Mouse (Mus musculus): Measurements from ENCODE around the gene Gjd3. TPM values are rescaled to one million over a fixed set of nuclear protein-coding genes. Genes with fewer than 3 reads are reported as not detected.
A peak's percentile ranks its signal among the peaks of the same experiment; 100 is the strongest.

Gene Gjd3
- total and polyA plus RNA-seq, 3 experiments: not detected

DNA sequence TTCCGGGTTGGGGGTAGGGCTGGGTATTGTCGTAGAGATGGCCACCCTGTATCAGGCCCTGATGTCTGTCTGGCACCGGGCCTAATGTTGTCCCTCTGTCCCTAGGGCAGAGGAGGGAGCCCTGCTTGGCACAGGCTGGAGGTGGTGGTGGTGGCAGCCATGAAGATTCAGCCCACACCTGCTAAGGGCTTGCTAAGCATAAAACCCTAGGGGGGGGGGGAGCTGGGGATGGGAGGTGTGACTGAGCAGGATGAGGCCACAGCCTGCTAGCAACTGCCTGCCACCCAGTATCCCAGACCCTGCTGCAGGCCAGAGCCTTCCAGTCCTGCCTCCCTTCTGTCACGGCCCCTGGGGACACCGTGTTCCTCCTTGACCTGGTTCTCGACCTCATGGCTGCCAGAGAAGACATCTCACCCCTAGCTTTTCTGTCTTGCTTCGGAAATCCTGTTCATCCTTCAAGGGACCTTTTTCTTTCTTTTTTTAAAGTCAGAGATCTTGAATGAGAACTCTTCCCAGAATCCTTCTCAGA lies 27.0 kb downstream of the Gjd3 start:
- peaks cover 12 to 32% of the 10 kb centered on the region in 2 experiments for H3K4me1 ChIP-seq (ENCODE audit: control insufficient read depth in 1 of 2, insufficient read depth in 2 of 2, low read length in 2 of 2)
- no peak for TF ChIP-seq MYC (IDR thresholded peaks at IDR 0.05; ENCODE audit: low read depth, low read length)
- TF ChIP-seq GATA1 (IDR thresholded peaks at IDR 0.05; ENCODE audit: low read depth, low read length): no peak
- no peak for TF ChIP-seq TBP (IDR thresholded peaks at IDR 0.05; ENCODE audit: low read depth, low read length)
- TF ChIP-seq RAD21 (IDR thresholded peaks at IDR 0.05; ENCODE audit: low read depth, low read length): no peak
- no peak for TF ChIP-seq ZC3H11A (IDR thresholded peaks at IDR 0.05; ENCODE audit: low read depth, low read length)
- no peak for TF ChIP-seq MEF2A (IDR thresholded peaks at IDR 0.05; ENCODE audit: extremely low read depth, insufficient replicate concordance, low read depth, low read length, poor library complexity, severe bottlenecking)
- no peak for TF ChIP-seq GABPA (IDR thresholded peaks at IDR 0.05; ENCODE audit: low read depth, low read length)
- no peak for TF ChIP-seq TCF12 (IDR thresholded peaks at IDR 0.05; ENCODE audit: low read depth, low read length)
- TF ChIP-seq SIN3A (IDR thresholded peaks at IDR 0.05; ENCODE audit: low read length): no peak
- no peak for DNase-seq (ENCODE audit: low read depth, low spot score)
- H3K36me3 ChIP-seq (ENCODE audit: control insufficient read depth in 1 of 2, insufficient read depth in 2 of 2, low read length in 2 of 2): peaks cover 0 to 28% of the 10 kb centered on the region in 2 experiments; a peak in 2 of 4 replicates
- H3K27ac ChIP-seq (ENCODE audit: control insufficient read depth, low read depth, low read length): no peak overlapping the region
- no peaks in the 10 kb centered on the region for H3K9me3 ChIP-seq (replicated peaks; ENCODE audit: insufficient read depth, low read length)
- H3K79me2 ChIP-seq (ENCODE audit: control insufficient read depth, insufficient read depth, low read length, poor library complexity): peaks cover 3% of the 10 kb centered on the region
- no peak overlapping the region for H3K4me3 ChIP-seq (ENCODE audit: control insufficient read depth in 1 of 2, insufficient read depth in 1 of 2, low read depth in 2 of 2, low read length in 2 of 2)
- H3K27me3 ChIP-seq (ENCODE audit: control insufficient read depth in 1 of 2, insufficient read depth in 2 of 2, low read length in 2 of 2): no peaks in the 10 kb centered on the region
- no peak overlapping the region for H3K9ac ChIP-seq (ENCODE audit: control insufficient read depth, low read depth, low read length, poor library complexity, severe bottlenecking)

DNA sequence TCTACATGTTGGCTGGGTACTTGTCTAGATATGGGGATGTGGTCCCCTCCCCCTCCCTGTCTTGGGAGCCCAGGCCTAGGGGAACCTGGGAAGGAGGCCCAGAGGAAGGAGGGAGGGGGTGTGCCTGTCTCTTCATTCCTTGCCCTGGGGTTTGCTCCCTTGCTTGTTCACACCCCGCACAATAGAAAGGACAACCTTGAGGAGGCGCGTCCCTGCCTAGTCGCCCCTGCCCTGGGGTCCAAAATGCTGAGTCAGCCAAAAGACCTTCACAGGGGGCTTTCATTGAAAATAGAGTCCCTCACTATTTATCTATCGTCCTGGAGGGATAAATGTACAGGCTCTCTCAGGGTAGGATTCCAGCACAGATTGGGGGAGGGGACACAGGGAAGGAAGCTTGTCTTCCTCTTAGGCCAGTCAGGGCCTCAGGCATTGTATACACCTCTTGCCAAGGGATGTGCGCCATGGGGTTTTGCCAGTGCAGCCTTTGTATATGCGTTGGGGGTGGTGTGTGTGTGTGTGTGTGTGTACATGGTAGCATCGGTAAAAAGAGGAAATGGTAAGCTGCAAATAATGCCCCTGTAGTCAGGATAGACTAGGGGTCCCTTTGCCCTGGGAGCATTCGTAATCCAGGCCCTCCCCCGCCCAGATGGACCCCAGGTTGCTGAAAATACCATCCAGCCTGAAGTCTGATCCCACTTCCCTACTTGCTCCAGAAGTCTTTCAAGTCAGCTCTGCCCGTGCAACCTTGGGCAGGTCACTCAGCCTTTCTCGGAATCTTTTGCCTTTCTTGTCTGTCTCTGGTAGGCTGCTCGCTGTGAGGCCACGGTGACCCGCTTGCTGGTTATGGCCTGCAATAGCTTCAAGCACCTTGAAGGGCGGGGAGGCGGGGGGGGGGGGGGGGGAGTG lies 27.8 kb downstream of the Gjd3 start:
- Histone ChIP-seq H3K4me3 (ENCODE audit: control insufficient read depth in 1 of 2, insufficient read depth in 1 of 2, low read depth in 2 of 2, low read length in 2 of 2) (no peak overlapping the region), H3K27ac (ENCODE audit: control insufficient read depth, low read depth, low read length) (no peak overlapping the region), H3K4me1 (ENCODE audit: control insufficient read depth in 1 of 2, insufficient read depth in 2 of 2, low read length in 2 of 2) (peaks cover 14 to 33% of the 10 kb centered on the region in 2 experiments), H3K9ac (ENCODE audit: control insufficient read depth, low read depth, low read length, poor library complexity, severe bottlenecking) (no peak overlapping the region), H3K36me3 (ENCODE audit: control insufficient read depth in 1 of 2, insufficient read depth in 2 of 2, low read length in 2 of 2) (peaks cover 0 to 31% of the 10 kb centered on the region in 2 experiments; a peak in 2 of 4 replicates), H3K79me2 (ENCODE audit: control insufficient read depth, insufficient read depth, low read length, poor library complexity) (peaks cover 3% of the 10 kb centered on the region; the same call in 1 of the 2 replicates), H3K27me3 (ENCODE audit: control insufficient read depth in 1 of 2, insufficient read depth in 2 of 2, low read length in 2 of 2) (no peaks in the 10 kb centered on the region), H3K9me3 (replicated peaks; ENCODE audit: insufficient read depth, low read length) (no peaks in the 10 kb centered on the region)
- peak; percentile 45 for DNase-seq (ENCODE audit: low read depth, low spot score)
- TF ChIP-seq MXI1 (IDR thresholded peaks at IDR 0.05; ENCODE audit: low read depth, low read length) (no peak), MAFK (IDR thresholded peaks at IDR 0.05; ENCODE audit: borderline replicate concordance, low read depth, low read length) (peak; percentile 78), CHD1 (IDR thresholded peaks at IDR 0.05; ENCODE audit: low read depth, low read length) (no peak), ELF1 (IDR thresholded peaks at IDR 0.05; ENCODE audit: low read depth, low read length) (no peak)

Data from MEL (cell line).